In the genomic region with DNA sequence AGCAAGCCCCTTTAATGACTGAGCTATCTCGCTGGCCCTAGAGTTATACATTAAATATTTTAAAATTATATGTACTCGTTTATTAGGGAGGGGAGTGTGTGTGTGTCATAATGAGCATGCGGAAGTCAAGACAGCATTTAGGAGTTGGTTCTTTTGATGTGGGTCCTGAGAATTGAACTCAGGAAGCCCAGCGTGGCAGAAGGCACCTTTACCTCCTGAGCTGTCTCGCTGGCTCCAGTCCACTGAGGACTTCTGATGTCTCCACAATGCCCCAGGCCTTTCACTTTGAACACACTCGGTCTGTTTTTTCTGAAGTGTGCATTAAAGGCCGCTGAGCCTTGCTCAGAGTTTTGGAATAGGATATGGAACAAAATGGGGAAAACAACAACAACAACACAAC, we compare ENCODE assay signal across 13 mouse cellular contexts.
"Had no signal": no experiment of that assay in that cellular context is flagged by ENCODE, and none has a peak within 500 bp of the region (broad histone marks: within the 10 kb centered on the region; RNA-seq: fewer than 3 reads in every experiment).

No protein-coding gene starts in this region.

- H3K4me3 ChIP-seq: limb, embryonic 15.5 days; liver, embryonic 12.5 days; midbrain, embryonic 10.5 days; neural tube, embryonic 13.5 days had no signal

- H3K36me3 ChIP-seq: limb, embryonic 15.5 days; liver, embryonic 12.5 days; midbrain, embryonic 10.5 days; neural tube, embryonic 13.5 days had no signal

- ATAC-seq: intestine, postnatal 0 days; liver, embryonic 12.5 days had no signal

- H3K9ac ChIP-seq: limb, embryonic 15.5 days; liver, embryonic 12.5 days; lung, embryonic 14.5 days; neural tube, embryonic 13.5 days had no signal

- H3K4me2 ChIP-seq: limb, embryonic 15.5 days; liver, embryonic 12.5 days; lung, embryonic 14.5 days; neural tube, embryonic 13.5 days had no signal

- H3K27me3 ChIP-seq: limb, embryonic 15.5 days; liver, embryonic 12.5 days; neural tube, embryonic 13.5 days had no signal

- H3K27ac ChIP-seq: limb, embryonic 15.5 days; liver, embryonic 12.5 days; midbrain, embryonic 10.5 days; neural tube, embryonic 13.5 days had no signal

- H3K9me3 ChIP-seq: limb, embryonic 15.5 days; liver, embryonic 12.5 days; midbrain, embryonic 10.5 days; neural tube, embryonic 13.5 days had no signal

- DNase-seq: kidney, adult 8-10 months; kidney, postnatal 36 days; layer of hippocampus, adult 9-11 months; layer of hippocampus, postnatal 36 days; lung, embryonic 14.5 days; lung, postnatal 10 days; midbrain, embryonic 14.5 days; retina, postnatal 1 day had no signal
